Mouse (Mus musculus): ENCODE data around the gene Bglap3.
A peak's percentile ranks its signal among the peaks of the same experiment; 100 is the strongest.
"Not testable (repeated sequence)": the region's sequence is repeated elsewhere in the genome, so short reads cannot be mapped to it uniquely, and the experiment has no call there.

Bglap3 gene

DNA sequence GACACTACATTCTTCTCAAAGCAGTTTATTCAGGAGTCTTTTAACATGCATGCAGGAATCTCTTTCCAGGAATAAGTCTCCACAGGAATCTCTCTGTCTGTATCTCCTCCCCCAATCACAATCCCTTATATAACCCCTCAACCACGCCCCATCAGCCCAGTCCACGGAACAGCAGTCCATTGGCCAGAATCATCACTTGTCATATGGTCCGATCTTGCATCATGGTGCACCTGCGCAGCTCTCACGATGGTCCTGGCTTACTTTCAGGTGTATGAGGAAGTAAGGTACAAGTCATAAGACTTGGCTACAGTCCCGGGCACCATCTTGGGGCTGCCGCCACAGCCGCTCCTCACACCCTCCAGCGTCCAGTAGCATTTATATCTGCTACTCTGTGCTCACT is at the start of gene Bglap3:
Gene Bglap3, minus strand, starts transcription at position 101 of the 400 bp plus-strand sequence.
- not testable (repeated sequence) for DNase-seq (ENCODE audit: low read depth, low spot score)

DNA sequence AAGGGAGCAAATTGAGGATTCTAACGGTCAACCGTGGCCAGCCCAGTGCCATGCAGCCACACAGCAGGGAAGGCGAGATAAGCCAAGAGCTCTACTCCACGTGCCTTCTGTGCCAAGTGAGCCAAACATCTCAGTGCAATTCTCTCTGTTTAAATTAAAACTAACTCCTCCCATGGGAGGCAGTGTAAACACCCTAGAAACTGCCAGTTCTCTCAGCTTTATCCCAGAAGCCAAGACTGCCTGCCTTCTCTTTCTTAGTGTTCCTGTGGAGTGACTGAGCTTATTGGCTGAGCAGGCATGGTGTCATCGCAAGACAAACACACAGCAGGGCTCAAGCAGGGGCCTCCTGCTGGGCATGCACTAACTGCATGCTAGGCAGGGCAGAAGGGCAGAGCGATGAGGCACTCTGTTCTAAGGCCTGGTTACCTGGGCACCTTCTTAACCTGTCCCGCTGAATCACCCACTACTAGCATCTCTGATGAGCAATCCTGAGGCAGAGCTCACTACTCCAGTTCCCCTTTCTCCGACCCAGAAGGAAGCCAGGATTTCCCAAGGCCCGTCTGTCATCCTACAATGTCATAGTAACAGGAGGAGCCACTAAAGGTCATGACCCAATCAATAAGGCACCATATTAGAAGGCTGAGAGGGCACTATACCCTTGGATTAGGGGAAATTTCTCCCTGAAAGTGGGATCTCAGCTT is 49.6 kb upstream of the Bglap3 start:
- no peak for DNase-seq (ENCODE audit: low read depth, low spot score)

DNA sequence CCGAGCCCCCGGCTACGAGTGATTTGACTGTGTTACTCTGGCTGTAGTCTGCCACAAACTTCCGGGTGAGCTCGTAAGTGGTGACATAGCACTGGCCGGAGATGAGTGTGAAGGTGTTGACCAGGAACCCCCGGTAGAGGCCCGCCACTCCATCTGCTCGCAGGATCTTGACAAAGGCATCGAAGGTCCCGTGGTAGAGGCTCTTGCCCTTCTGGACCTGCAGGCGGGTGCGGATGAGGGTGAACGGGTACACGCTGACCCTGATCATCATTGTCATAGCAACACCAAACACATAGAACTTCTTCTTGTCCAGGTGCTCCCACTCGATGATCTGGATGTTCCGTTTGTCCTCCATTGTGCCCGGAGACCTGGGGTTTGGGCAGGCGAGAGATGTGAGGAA is 48.2 kb upstream of the Bglap3 start:
- DNase-seq (ENCODE audit: low read depth, low spot score): no peak

DNA sequence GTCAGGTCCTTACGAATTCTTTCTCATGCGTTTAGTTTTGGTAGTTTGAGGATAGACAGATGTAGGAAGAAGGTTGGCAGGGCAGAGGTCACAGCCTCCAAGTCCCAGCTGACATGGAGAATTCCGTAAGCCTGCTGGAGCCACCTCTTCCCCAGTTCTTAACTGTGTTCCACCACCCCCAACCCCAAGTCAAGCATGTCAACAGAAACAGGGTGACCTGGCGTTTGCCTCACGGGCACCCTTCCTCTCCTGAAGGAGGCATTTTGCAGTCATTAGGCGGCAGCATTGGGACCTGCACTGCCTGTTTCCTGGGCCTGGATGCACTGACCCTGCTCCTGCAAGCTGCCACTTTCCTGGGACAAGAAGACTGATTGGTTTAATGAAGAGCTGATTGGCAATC is 45.5 kb upstream of the Bglap3 start:
- DNase-seq (ENCODE audit: low read depth, low spot score): no peak

DNA sequence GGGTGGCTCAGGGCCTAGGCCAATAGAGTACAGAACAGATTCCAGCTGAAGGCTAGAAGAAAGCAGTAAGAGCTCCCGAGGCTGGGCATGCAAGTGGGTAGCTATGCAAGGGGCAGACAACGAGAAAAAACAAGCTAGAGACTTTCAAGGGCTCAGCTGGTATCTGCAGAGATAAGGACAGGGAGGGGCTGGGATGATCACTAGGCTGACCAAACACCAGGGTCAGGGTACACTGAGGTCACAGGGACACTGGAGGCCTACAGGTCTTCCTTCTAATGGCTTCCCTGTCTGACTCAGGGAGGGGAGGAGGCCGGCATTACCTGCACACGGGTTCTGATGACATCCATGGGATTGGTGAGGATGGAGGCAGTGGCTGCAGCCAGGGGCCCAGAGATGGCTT is 43.1 kb upstream of the Bglap3 start:
- no peak for DNase-seq (ENCODE audit: low read depth, low spot score)

- DNase-seq (ENCODE audit: low read depth, low spot score): no peak
Measured at GRCm38 (mm10) chr3:88412636-88413035, 40.1 kb upstream of the Bglap3 start.

DNA sequence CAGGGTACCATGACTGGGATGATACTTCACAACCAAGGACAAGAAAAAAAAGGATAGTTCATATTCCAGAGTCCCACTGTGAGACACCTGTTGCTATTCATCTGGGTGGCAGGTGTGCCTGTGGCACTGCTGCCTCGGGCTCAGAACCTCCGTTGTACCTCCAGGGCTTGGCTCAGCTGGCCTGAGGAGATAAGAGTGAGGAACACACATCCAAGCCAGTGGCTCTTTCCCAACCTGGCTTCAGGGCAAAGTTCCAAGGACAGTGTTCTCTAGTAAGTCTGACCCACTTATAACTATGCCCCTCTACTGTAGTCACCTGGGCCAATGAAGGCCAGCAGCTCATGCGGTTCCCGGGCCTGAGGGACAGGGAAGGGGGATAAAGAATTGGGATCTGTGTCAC is 39.1 kb upstream of the Bglap3 start:
- no peak for DNase-seq (ENCODE audit: low read depth, low spot score)

DNA sequence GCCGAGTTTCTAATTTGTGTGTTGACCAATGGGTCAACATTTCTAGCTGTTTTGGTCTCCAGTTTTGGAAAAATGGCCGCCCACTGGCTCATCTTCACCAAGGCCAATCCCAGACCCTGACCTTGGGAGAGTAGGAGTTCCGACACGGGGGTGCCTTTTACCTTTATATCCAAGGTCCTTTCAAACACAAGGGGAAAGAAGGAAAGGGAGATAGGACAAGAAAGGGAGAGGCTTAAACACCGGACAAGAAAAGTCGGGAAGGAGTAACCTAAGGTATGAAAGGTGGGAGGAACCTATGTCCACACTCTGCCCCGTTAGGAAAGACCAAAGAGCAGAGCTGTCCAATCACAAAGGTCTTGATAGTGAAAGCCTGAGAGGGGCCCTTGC is 38.1 kb upstream of the Bglap3 start:
- peak; percentile 71 for DNase-seq (ENCODE audit: low read depth, low spot score)

DNA sequence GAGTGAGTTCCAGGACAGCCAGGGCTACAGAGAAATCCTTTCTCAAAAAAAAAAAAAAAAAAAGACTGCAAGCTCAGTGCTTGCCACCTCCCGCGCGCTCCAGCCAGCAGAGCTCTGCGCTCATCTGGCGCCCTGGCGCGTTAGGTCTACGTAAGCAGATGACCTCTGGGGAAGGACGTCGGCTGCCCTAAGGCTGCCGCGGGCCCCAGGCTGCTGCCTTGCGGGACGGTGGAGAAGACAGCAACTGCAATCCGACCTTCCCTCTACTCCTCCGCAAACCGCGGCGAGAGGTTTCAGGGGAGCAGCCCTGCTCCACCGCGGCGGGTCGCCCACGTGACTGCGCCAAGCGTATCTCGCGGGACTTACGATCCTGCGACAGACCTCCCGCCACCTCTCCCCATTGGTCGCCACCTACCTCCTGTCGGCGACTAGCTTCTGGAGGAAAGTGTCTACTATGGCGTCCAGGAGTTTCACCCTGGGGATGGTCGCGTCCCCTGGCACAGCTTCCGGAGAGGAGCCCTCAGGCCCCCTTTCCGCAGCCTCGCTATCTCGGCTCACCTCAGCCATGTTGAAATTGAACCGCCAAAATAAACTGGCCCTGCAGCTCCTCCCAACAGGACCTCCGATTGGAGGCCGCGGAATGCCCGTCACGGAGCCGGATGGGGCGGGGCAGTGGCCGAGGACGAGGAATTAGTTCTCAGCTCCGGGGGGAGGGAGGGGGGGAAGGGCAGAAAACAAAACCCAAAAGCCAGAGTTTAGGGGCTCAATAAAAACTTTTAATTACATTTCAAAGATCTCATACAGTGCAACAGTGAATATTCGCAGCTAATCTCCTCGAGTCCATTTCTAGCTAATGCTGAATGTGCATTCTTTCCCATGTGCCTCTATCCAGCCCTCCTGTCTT is 37.5 kb upstream of the Bglap3 start, which contains the start of gene Pmf1:
Gene Pmf1, minus strand, starts transcription at position 591 of the 904 bp plus-strand sequence.
- peak; percentile 96 for DNase-seq (ENCODE audit: low read depth, low spot score)

GRCm38 (mm10) chr3:88408953-88409352 is 36.4 kb upstream of the Bglap3 start:
- no peak for DNase-seq (ENCODE audit: low read depth, low spot score)

- DNase-seq (ENCODE audit: low read depth, low spot score): no peak
Measured at GRCm38 (mm10) chr3:88407529-88407928, 35.0 kb upstream of the Bglap3 start.

DNA sequence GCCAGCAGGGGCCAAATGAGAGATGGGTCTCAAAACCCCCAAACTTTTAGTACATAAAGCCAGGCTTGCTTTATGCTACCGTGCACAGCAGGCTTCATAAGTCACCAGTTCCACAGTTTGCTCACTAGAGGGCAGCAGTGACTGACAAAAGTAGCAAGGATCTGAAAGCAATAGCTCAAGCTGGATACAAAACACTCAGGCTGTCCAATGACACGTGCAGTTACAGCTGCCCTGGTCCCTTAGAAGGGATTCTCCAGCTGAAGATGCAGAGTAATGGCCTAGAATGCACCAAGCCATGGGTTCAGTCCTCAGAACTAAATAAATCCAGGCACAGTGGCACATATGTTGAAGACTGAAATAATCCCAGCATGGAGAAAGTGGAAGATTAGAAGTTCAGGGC is 34.5 kb upstream of the Bglap3 start:
- DNase-seq (ENCODE audit: low read depth, low spot score): peak; percentile 88

DNA sequence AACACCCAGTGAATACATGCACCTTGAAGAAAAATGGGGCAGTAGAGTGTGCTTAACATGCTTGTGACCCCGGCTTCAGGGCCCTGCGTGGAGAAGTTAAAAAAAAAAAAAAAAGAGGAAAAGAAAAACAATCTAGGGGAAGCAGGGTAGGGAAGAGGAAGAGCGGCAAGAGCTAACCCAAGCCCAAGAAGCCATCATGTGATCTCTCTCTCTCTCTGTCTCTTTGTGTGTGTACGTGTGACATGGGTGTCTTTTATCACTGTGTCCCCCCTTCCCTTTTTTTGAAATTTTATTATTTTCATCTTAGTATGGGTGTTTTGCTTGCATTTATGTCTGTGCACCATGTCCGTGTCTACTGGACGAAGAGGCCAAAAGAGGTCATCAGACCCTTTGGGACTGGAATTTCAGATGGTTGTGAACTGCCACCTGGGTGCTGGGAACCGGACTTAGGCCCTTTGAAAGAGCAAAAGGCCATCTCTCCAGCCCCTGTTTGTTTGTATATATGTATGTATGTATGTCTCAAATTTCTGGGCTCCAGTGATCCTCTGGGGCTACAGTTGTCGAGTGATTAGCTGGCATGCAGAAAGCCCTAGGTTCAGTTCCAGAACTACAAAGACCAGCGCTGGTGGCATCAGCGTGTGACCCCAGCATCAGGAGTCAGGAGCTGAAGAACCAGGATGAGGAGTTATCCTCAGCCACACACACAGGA is 31.1 kb upstream of the Bglap3 start:
- no peak for DNase-seq (ENCODE audit: low read depth, low spot score)

GRCm38 (mm10) chr3:88398666-88399065 is 26.1 kb upstream of the Bglap3 start:
- DNase-seq (ENCODE audit: low read depth, low spot score): no peak

GRCm38 (mm10) chr3:88395742-88396141 is 23.2 kb upstream of the Bglap3 start:
- no peak for DNase-seq (ENCODE audit: low read depth, low spot score)

- no peak for DNase-seq (ENCODE audit: low read depth, low spot score)
Measured at GRCm38 (mm10) chr3:88395288-88395687, 22.7 kb upstream of the Bglap3 start.

DNA sequence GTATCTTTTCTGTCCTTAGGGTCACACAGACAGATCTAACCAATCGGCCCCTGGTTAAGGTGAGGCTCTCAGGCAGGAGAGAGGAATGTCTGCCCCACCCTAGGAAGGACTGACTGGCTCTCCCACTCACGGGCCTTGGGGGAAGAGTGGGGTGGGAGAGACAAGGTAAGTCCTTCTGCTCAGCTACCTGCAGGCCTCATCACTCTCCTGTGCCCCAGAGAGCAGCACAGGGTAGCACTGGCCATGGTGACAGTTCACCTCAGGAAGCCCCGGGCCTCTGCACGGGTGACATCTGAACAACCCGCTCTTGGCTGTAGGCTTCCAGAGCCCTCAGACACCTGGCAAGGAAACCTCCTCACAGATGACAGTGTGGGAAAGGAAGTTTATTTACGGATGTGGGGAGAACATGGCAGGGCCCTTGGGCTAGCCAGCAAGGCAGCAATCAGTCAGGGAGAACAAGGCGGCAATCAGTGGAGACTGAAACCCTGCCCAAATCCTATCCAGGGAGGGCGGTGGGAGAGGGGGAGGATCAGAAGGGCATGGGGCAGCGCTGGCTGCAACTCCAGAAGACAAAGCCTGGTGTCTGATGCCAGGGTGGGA is 21.3 kb upstream of the Bglap3 start:
- DNase-seq (ENCODE audit: low read depth, low spot score): no peak

GRCm38 (mm10) chr3:88384364-88384763 is 11.8 kb upstream of the Bglap3 start, which contains the start of gene Bglap:
Gene Bglap, minus strand, starts transcription at chr3:88384464.
- no peak for DNase-seq (ENCODE audit: low read depth, low spot score)

DNA sequence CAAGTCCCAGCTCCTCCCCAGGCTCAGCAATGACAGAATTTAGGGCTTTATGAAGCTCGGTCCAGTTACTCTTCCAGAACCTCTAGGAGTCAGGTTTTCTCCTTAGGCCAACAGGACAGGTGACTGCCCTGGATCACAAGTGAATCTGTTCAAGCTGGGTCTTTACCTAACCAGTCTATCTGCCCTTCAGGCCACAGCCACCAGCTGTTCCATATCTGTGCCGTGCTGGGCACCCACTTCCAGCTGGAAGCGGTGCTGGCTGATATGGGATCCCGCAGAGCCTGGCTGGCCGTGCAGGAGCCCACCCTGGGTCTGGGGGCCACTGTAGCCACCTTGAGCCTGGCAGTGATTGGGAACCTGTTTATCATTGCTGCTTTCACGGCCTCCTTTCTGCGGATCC is 9.8 kb upstream of the Bglap3 start:
- not testable (repeated sequence) for DNase-seq (ENCODE audit: low read depth, low spot score)

GRCm38 (mm10) chr3:88381389-88382315 is 9.1 kb upstream of the Bglap3 start:
- peak; percentile 74 for DNase-seq (ENCODE audit: low read depth, low spot score)

- not testable (repeated sequence) for DNase-seq (ENCODE audit: low read depth, low spot score)
Measured at GRCm38 (mm10) chr3:88378599-88378998, 6.1 kb upstream of the Bglap3 start, which contains the start of gene Bglap2. Gene Bglap2, minus strand, starts transcription at chr3:88378699.
